Mouse (Mus musculus): Measurements from ENCODE around the gene 1810010D01Rik.

GRCm38 (mm10) chr7:145197711-145198110 is 10.2 kb downstream of the 1810010D01Rik start:
- no peak for TF ChIP-seq CTCF (IDR thresholded peaks at IDR 0.05)
- TF ChIP-seq EP300 (IDR thresholded peaks at IDR 0.05; ENCODE audit: insufficient read depth, low read depth, low read length): no peak
- no peak for TF ChIP-seq POLR2A (IDR thresholded peaks at IDR 0.05; ENCODE audit: insufficient read depth, low read depth, low read length)

All from heart, adult 2 months (tissue).